Mouse (Mus musculus) hindbrain, embryonic 13.5 days (tissue): ENCODE results near the gene Hs6st3. TPM values are rescaled to one million over a fixed set of nuclear protein-coding genes. Genes with fewer than 3 reads are reported as not detected.
"Not testable (repeated sequence)": the region's sequence is repeated elsewhere in the genome, so short reads cannot be mapped to it uniquely, and the experiment has no call there.

Experiments
- ATAC-seq: fragments of 200-750 bp; cut with Nextera tagmentation; 2 replicates; pipeline ENCODE4 v1.8.0; 2017; ENCODE audit warnings: moderate TSS enrichment; ENCODE audit not compliant: low FRiP score
- H3K27ac ChIP-seq: fragments of 300-500 bp; sonication (generic); 2 replicates; pipeline ENCODE4 v1.5.1; 2015; ENCODE audit warnings: inconsistent platforms, mild to moderate bottlenecking, moderate library complexity
- H3K27me3 ChIP-seq: fragments of 300-500 bp; sonication (generic); 2 replicates; pipeline ENCODE4 v1.6.1; 2015; ENCODE audit warnings: mild to moderate bottlenecking, inconsistent platforms
- H3K36me3 ChIP-seq: fragments of 300-500 bp; sonication (generic); 2 replicates; pipeline ENCODE4 v1.6.1; 2015; ENCODE audit warnings: mild to moderate bottlenecking, inconsistent platforms
- H3K4me1 ChIP-seq: fragments of 300-500 bp; sonication (generic); replicated peaks from 2 replicates; pipeline ENCODE4 v1.6.1; 2015; ENCODE audit warnings: inconsistent platforms
- H3K4me2 ChIP-seq: fragments of 300-500 bp; sonication (generic); 2 replicates; pipeline ENCODE4 v1.6.1; 2015; ENCODE audit warnings: inconsistent platforms, mild to moderate bottlenecking, moderate library complexity
- H3K4me3 ChIP-seq: fragments of 300-500 bp; sonication (generic); 2 replicates; pipeline ENCODE4 v1.5.1; 2015; ENCODE audit warnings: mild to moderate bottlenecking, inconsistent platforms
- H3K9ac ChIP-seq: fragments of 300-500 bp; sonication (generic); 2 replicates; pipeline ENCODE4 v1.6.1; 2015; ENCODE audit warnings: mild to moderate bottlenecking, inconsistent platforms
- H3K9me3 ChIP-seq: fragments of 300-500 bp; sonication (generic); 2 replicates; pipeline ENCODE4 v1.6.1; 2016; ENCODE audit warnings: inconsistent platforms
- WGBS: fragments of 180-500 bp; shearing (Covaris S2); methylation state at CpG from one replicate; pipeline ENCODE4 v1.1.7; 2015; 5-methylcytosine and 5-hydroxymethylcytosine counted together
- polyA plus RNA-seq: library from polyadenylated mRNA; unstranded; fragments of >200 nt; fragmentation: Nextera tagmentation; extraction: Ambion mirVana; gene quantifications from 2 replicates; pipeline ENCODE4 v1.2.1, GENCODE M21; 2015

Hs6st3 gene
- polyA plus RNA-seq, 1 experiment from 2014 or later: 1.9 TPM

- ATAC-seq: no peak
- Histone ChIP-seq H3K4me2 (no peak overlapping the region), H3K36me3 (no peaks in the 10 kb centered on the region), H3K27ac (no peak overlapping the region), H3K9ac (no peak overlapping the region), H3K9me3 (no peaks in the 10 kb centered on the region), H3K4me3 (no peak overlapping the region), H3K27me3 (no peaks in the 10 kb centered on the region), H3K4me1 (no peaks in the 10 kb centered on the region)
- WGBS: 88% methylated on average over 7 of the region's 7 CpGs
Observed at GRCm38 (mm10) chr14:119257072-119257471, 118.9 kb downstream of the Hs6st3 start.

DNA sequence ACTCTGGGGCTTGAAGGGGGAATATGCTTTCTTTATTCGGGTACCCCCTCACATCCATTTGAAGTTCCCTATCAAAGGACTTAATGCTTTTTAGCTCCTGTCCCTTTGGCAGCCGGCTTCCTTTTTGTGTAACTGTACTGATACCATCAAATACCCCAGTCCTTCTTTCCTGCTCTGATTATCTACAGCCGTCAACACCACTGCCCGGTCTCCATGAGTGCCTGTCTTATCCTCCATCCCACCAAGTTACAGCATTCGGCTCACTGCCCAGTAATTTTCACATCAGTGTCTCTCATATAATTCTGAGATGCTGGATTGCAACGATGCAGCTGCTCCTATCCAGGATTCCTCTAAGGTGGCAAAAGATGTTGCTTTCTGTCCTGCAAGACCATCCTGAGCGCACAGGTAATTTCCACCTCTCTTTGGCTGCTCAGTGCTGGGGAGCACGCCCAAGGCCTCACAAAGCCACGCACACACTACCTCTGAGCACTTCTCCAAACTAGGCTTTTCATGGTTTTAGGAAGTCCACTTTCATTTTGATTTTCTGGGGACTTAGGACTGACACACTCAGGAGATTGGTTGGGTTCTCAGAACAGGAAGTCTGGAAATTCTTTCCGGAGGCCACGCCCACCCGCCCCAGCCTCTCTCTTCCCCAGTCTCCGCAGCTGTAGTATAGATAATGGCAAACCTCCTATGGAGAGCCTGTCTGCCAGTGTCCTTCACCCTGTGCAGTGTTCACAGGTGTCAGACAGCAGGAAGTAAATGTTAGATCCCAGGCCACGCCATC is 122.2 kb downstream of the Hs6st3 start:
- Histone ChIP-seq H3K4me2 (no peak overlapping the region), H3K9me3 (no peaks in the 10 kb centered on the region), H3K9ac (no peak overlapping the region), H3K4me3 (no peak overlapping the region), H3K27ac (no peak overlapping the region), H3K4me1 (no peaks in the 10 kb centered on the region), H3K27me3 (no peaks in the 10 kb centered on the region), H3K36me3 (no peaks in the 10 kb centered on the region)
- no peak for ATAC-seq
- WGBS: 76% methylated on average over 14 of the region's 14 CpGs

DNA sequence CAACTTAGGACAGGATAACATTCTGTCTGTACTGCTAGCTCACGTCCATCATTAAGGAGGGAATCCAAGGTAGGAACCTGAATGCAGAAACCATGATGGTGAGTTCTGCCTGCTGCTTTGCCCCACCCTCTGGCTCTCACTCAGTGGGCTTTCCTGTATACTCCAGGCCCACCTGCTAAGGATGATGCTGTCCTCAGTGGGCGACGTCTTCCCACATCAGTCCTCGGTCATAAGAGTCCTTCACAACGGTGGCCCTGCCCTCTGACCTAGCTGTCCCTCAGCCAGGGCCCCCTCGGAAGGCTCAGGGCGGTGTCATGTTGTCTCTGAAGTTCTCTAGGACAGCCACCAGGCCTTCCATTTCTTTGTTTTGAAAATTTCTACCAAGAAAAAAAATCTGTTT is 128.2 kb downstream of the Hs6st3 start:
- H3K36me3 ChIP-seq: no peaks in the 10 kb centered on the region
- no peaks in the 10 kb centered on the region for H3K4me1 ChIP-seq
- ATAC-seq: no peak
- H3K27me3 ChIP-seq: no peaks in the 10 kb centered on the region
- H3K9me3 ChIP-seq: no peaks in the 10 kb centered on the region
- WGBS: 78% methylated on average over 7 of the region's 7 CpGs
- H3K4me3 ChIP-seq: no peak overlapping the region
- no peak overlapping the region for H3K4me2 ChIP-seq
- H3K27ac ChIP-seq: no peak overlapping the region
- H3K9ac ChIP-seq: no peak overlapping the region

GRCm38 (mm10) chr14:119273088-119273487 is 134.9 kb downstream of the Hs6st3 start:
- ATAC-seq: no peak
- no peak overlapping the region for H3K9ac ChIP-seq
- H3K4me2 ChIP-seq: no peak overlapping the region
- WGBS: 83% methylated on average over 7 of the region's 7 CpGs
- H3K9me3 ChIP-seq: no peaks in the 10 kb centered on the region
- no peak overlapping the region for H3K4me3 ChIP-seq
- no peaks in the 10 kb centered on the region for H3K27me3 ChIP-seq
- no peaks in the 10 kb centered on the region for H3K36me3 ChIP-seq
- no peaks in the 10 kb centered on the region for H3K4me1 ChIP-seq
- no peak overlapping the region for H3K27ac ChIP-seq

- H3K27ac ChIP-seq, ATAC-seq, H3K9ac ChIP-seq, H3K27me3 ChIP-seq, H3K36me3 ChIP-seq, H3K4me1 ChIP-seq, H3K4me3 ChIP-seq, H3K4me2 ChIP-seq, H3K9me3 ChIP-seq: not testable (repeated sequence)
- WGBS: 93% methylated on average over 15 of the region's 15 CpGs
Observed at GRCm38 (mm10) chr14:119278156-119278555, 140.0 kb downstream of the Hs6st3 start.

GRCm38 (mm10) chr14:119283951-119284350 is 145.8 kb downstream of the Hs6st3 start:
- no peak for ATAC-seq
- no peaks in the 10 kb centered on the region for H3K36me3 ChIP-seq
- WGBS: 85% methylated on average over 3 of the region's 3 CpGs

GRCm38 (mm10) chr14:119289668-119290067 is 151.5 kb downstream of the Hs6st3 start:
- ATAC-seq: no peak
- Histone ChIP-seq H3K9me3 (no peaks in the 10 kb centered on the region), H3K4me3 (no peak overlapping the region), H3K27me3 (no peaks in the 10 kb centered on the region), H3K4me2 (no peak overlapping the region), H3K9ac (no peak overlapping the region), H3K4me1 (no peaks in the 10 kb centered on the region), H3K36me3 (no peaks in the 10 kb centered on the region), H3K27ac (no peak overlapping the region)
- 71% methylated on average over 1 of the region's 1 CpGs for WGBS

More at GRCm38 (mm10) chr14:119283951-119284350, 145.8 kb downstream of the Hs6st3 start:
- no peak overlapping the region for H3K27ac ChIP-seq
- H3K4me1 ChIP-seq: no peaks in the 10 kb centered on the region
- no peaks in the 10 kb centered on the region for H3K9me3 ChIP-seq
- no peak overlapping the region for H3K4me2 ChIP-seq
- no peak overlapping the region for H3K9ac ChIP-seq
- H3K4me3 ChIP-seq: no peak overlapping the region
- H3K27me3 ChIP-seq: no peaks in the 10 kb centered on the region

GRCm38 (mm10) chr14:119294071-119294470 is 155.9 kb downstream of the Hs6st3 start:
- H3K36me3 ChIP-seq: no peaks in the 10 kb centered on the region
- no peak overlapping the region for H3K27ac ChIP-seq
- no peaks in the 10 kb centered on the region for H3K4me1 ChIP-seq
- no peaks in the 10 kb centered on the region for H3K27me3 ChIP-seq
- no peak overlapping the region for H3K4me2 ChIP-seq
- no peaks in the 10 kb centered on the region for H3K9me3 ChIP-seq
- WGBS: 84% methylated on average over 6 of the region's 6 CpGs
- no peak overlapping the region for H3K9ac ChIP-seq
- no peak for ATAC-seq
- H3K4me3 ChIP-seq: no peak overlapping the region

DNA sequence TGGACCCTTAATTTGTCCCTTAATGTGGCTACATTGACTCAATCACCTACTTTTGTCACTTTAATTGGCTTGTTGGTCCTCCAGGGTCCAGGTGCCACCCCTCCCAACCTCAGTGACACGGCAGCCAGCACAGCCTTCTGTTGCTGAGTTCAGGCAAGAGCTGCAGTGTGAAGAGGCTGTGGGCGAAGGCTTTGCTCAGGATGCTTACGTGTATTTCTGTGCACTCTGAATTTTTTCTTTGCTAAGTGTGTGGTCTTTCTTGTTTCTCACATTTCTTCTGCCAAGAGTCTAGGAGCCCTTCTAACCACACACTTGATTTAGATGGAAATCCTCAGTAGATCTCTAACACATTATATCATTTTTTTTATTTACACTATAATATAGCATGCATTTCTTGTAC is 168.3 kb downstream of the Hs6st3 start:
- Histone ChIP-seq H3K27ac (no peak overlapping the region), H3K4me3 (no peak overlapping the region), H3K9me3 (no peaks in the 10 kb centered on the region), H3K27me3 (no peaks in the 10 kb centered on the region), H3K4me2 (no peak overlapping the region), H3K36me3 (no peaks in the 10 kb centered on the region), H3K9ac (no peak overlapping the region), H3K4me1 (no peaks in the 10 kb centered on the region)
- no peak for ATAC-seq
- WGBS: 89% methylated on average over 3 of the region's 3 CpGs

- ATAC-seq: no peak
- Histone ChIP-seq H3K9ac (no peak overlapping the region), H3K27me3 (no peaks in the 10 kb centered on the region), H3K4me1 (no peaks in the 10 kb centered on the region), H3K27ac (no peak overlapping the region), H3K4me2 (no peak overlapping the region), H3K4me3 (no peak overlapping the region), H3K9me3 (no peaks in the 10 kb centered on the region), H3K36me3 (no peaks in the 10 kb centered on the region)
- 87% methylated on average over 2 of the region's 2 CpGs for WGBS
Observed at GRCm38 (mm10) chr14:119318379-119318778, 180.2 kb downstream of the Hs6st3 start.

GRCm38 (mm10) chr14:119347236-119347635 is 209.1 kb downstream of the Hs6st3 start:
- H3K4me3 ChIP-seq: no peak overlapping the region
- H3K27ac ChIP-seq: no peak overlapping the region
- no peak for ATAC-seq
- no peak overlapping the region for H3K4me2 ChIP-seq
- H3K27me3 ChIP-seq: no peaks in the 10 kb centered on the region
- H3K4me1 ChIP-seq: peaks cover 3% of the 10 kb centered on the region; the same call in 1 of the 2 replicates
- no peak overlapping the region for H3K9ac ChIP-seq
- 85% methylated on average over 11 of the region's 11 CpGs for WGBS
- H3K36me3 ChIP-seq: no peaks in the 10 kb centered on the region
- no peaks in the 10 kb centered on the region for H3K9me3 ChIP-seq

GRCm38 (mm10) chr14:119361414-119361813 is 223.3 kb downstream of the Hs6st3 start:
- 94% methylated on average over 4 of the region's 4 CpGs for WGBS
- no peak for ATAC-seq
- Histone ChIP-seq H3K9ac (no peak overlapping the region), H3K9me3 (no peaks in the 10 kb centered on the region), H3K4me1 (no peaks in the 10 kb centered on the region), H3K36me3 (no peaks in the 10 kb centered on the region), H3K27me3 (no peaks in the 10 kb centered on the region), H3K4me3 (no peak overlapping the region), H3K4me2 (no peak overlapping the region), H3K27ac (no peak overlapping the region)

DNA sequence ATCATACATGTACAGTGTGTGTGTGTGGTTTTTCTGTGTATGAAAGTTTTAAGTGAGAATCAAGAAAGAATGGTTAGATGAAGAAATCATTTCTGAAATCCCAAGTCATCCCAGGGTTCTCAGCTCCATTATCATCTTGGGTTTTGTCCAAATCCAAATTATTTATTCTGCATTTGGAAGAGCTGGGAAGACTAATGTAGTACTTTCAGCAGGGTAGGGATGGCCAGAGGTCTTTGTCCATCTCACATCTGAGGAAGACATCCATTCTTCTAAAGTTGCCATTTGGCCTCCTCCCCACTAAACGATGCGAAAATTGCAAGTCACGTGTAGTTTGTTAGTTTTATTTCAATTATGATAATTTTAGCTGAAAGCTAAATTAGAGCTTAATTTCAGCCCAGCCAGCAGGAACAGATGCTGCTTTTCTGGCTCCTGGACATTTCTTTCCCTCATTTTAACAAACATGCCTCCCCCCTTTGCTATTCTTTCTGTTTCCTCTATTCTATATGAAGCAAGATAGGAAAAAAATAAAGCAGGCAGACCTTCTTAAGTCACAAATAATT is 229.8 kb downstream of the Hs6st3 start:
- 68% methylated on average over 3 of the region's 3 CpGs for WGBS
- ATAC-seq: no peak
- Histone ChIP-seq H3K4me3 (no peak overlapping the region), H3K9me3 (no peaks in the 10 kb centered on the region), H3K9ac (no peak overlapping the region), H3K27me3 (no peaks in the 10 kb centered on the region), H3K4me2 (no peak overlapping the region), H3K27ac (no peak overlapping the region), H3K4me1 (no peaks in the 10 kb centered on the region; the same call in 1 of the 2 replicates), H3K36me3 (no peaks in the 10 kb centered on the region)
